Mouse (Mus musculus) intestine, embryonic 14.5 days (tissue): ENCODE measurements around the gene Prss57. TPM values are rescaled to one million over a fixed set of nuclear protein-coding genes. Genes with fewer than 3 reads are reported as not detected.

ENCODE experiments used
- ATAC-seq: fragments of 200-750 bp; cut with Nextera tagmentation; replicated peaks from 2 replicates; pipeline ENCODE4 v1.8.0; 2017; ENCODE audit warnings: low read depth, moderate number of reproducible peaks, moderate TSS enrichment, moderate library complexity; ENCODE audit not compliant: low FRiP score, low TSS enrichment
- DNase-seq: peaks from one replicate; pipeline ENCODE4 v3.0.0-alpha.2; 2018; ENCODE audit warnings: low spot score
- H3K27ac ChIP-seq: fragments of 300-500 bp; sonication (generic); 2 replicates; pipeline ENCODE4 v1.5.1; 2014; ENCODE audit warnings: low read depth, mild to moderate bottlenecking, control low read depth
- H3K27me3 ChIP-seq: fragments of 300-500 bp; sonication (generic); replicated peaks from 2 replicates; pipeline ENCODE4 v1.6.1; 2014; ENCODE audit warnings: low read length, control low read depth; ENCODE audit not compliant: control insufficient read depth, insufficient read depth
- H3K36me3 ChIP-seq: fragments of 300-500 bp; sonication (generic); 2 replicates; pipeline ENCODE4 v1.6.1; 2014; ENCODE audit warnings: low read length, control low read depth; ENCODE audit not compliant: control insufficient read depth, insufficient read depth
- H3K4me1 ChIP-seq: fragments of 300-500 bp; sonication (generic); replicated peaks from 2 replicates; pipeline ENCODE4 v1.6.1; 2014; ENCODE audit warnings: low read length, control low read depth, mixed read lengths; ENCODE audit not compliant: control insufficient read depth, insufficient read depth
- H3K4me2 ChIP-seq: fragments of 300-500 bp; sonication (generic); 2 replicates; pipeline ENCODE4 v1.6.1; 2014; ENCODE audit warnings: low read length
- H3K4me3 ChIP-seq: fragments of 300-500 bp; sonication (generic); 2 replicates; pipeline ENCODE4 v1.5.1; 2014; ENCODE audit warnings: low read depth, low read length, control low read depth, mixed read lengths
- H3K9ac ChIP-seq: fragments of 300-500 bp; sonication (generic); 2 replicates; pipeline ENCODE4 v1.6.1; 2014; ENCODE audit warnings: mild to moderate bottlenecking, low read length
- H3K9me3 ChIP-seq: fragments of 300-500 bp; sonication (generic); 2 replicates; pipeline ENCODE4 v1.6.1; 2016; ENCODE audit warnings: low read length, control low read depth; ENCODE audit not compliant: control insufficient read depth
- WGBS: fragments of 180-500 bp; shearing (Covaris S2); extraction: QIAGEN DNeasy Blood & Tissue Kit; methylation state at CpG from one replicate; pipeline ENCODE4 v1.1.7; 2014; 5-methylcytosine and 5-hydroxymethylcytosine counted together
- polyA plus RNA-seq: library from polyadenylated mRNA; unstranded; fragments of >200 nt; fragmentation: Nextera tagmentation; extraction: Ambion mirVana; gene quantifications from 2 replicates; pipeline ENCODE4 v1.2.1, GENCODE M21; 2014

Prss57 gene
- polyA plus RNA-seq, 1 experiment from 2014 or later = 0.45 TPM

DNA sequence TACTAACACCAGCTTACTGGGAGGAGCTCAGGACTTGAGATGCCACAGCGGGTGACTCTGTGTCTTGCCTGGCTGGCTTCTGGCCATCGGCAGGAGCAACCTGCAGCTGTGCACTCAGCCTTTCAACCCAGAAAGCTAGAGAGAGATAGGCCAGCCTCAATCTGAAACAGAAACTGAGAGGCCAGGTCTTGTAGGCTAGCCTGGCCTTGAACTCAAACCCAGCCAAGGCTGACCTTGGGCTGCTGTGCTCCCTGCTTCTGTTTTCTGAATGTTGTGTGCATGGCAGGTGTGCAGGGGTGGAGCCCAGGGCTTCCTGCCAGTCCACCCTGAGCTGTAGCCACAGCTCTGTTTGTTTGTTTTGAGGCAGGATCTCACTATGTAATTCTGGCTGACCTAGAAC lies 17.6 kb downstream of the Prss57 start:
- H3K4me2 ChIP-seq = no peak overlapping the region
- H3K4me3 ChIP-seq = no peak overlapping the region
- ATAC-seq = no peak
- no peak for DNase-seq
- no peak overlapping the region for H3K9ac ChIP-seq
- 97% methylated on average over 2 of the region's 2 CpGs for WGBS
- peaks cover 12% of the 10 kb centered on the region for H3K4me1 ChIP-seq
- no peaks in the 10 kb centered on the region for H3K36me3 ChIP-seq
- no peak overlapping the region for H3K27ac ChIP-seq
- H3K9me3 ChIP-seq = peaks cover 4% of the 10 kb centered on the region; the same call in 1 of the 2 replicates
- H3K27me3 ChIP-seq = no peaks in the 10 kb centered on the region

- Histone ChIP-seq H3K4me2 (no peak overlapping the region), H3K27me3 (no peaks in the 10 kb centered on the region), H3K9ac (no peak overlapping the region), H3K4me3 (no peak overlapping the region), H3K36me3 (no peaks in the 10 kb centered on the region), H3K27ac (no peak overlapping the region), H3K4me1 (peaks cover 9% of the 10 kb centered on the region; the same call in 1 of the 2 replicates), H3K9me3 (peaks cover 4% of the 10 kb centered on the region; the same call in 1 of the 2 replicates)
- DNase-seq (no peak), ATAC-seq (no peak)
- WGBS = 90% methylated on average over 3 of the region's 3 CpGs
Observed at GRCm38 (mm10) chr10:79772320-79772719, 18.4 kb downstream of the Prss57 start.

DNA sequence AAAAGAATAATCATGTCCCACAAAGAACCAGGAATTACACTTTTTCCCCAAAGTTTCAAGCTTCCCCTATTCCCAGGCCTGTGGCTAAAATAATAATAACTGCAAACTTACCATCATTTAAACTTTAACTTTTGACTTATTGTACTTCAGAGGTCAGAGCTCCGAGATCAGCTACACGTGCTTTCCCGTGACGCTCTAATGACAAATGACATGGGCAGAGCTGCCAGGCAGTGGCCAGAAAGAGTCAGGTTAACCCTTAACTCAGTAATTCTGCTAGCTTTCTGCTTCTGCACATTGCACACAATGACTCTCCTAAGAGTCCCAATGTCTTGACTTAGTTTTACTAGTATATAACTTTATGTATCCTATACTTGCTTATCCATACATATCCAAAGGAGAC lies 21.4 kb downstream of the Prss57 start:
- WGBS = 35% methylated on average over 4 of the region's 4 CpGs

GRCm38 (mm10) chr10:79768400-79768799 lies 22.4 kb downstream of the Prss57 start:
- peaks cover 23% of the 10 kb centered on the region for H3K4me1 ChIP-seq
- peak; percentile 96 for DNase-seq
- peak overlapping the region; percentile 93; the same call in 1 of the 2 replicates for H3K4me2 ChIP-seq
- H3K9ac ChIP-seq = no peak overlapping the region
- H3K9me3 ChIP-seq = no peaks in the 10 kb centered on the region
- 0 out of 2 replicates have a peak overlapping the region, but pooled peaks have one; percentile 6 for H3K27ac ChIP-seq
- no peaks in the 10 kb centered on the region for H3K36me3 ChIP-seq
- 1% methylated on average over 5 of the region's 5 CpGs for WGBS
- H3K4me3 ChIP-seq = no peak overlapping the region
- ATAC-seq = no peak
- H3K27me3 ChIP-seq = no peaks in the 10 kb centered on the region

More for the DNA sequence above, 21.4 kb downstream of the Prss57 start:
- Histone ChIP-seq H3K27ac (no peak overlapping the region), H3K36me3 (no peaks in the 10 kb centered on the region), H3K9me3 (no peaks in the 10 kb centered on the region), H3K4me3 (no peak overlapping the region), H3K27me3 (no peaks in the 10 kb centered on the region), H3K4me2 (no peak overlapping the region), H3K9ac (no peak overlapping the region), H3K4me1 (peaks cover 23% of the 10 kb centered on the region)
- no peak for DNase-seq
- no peak for ATAC-seq

DNA sequence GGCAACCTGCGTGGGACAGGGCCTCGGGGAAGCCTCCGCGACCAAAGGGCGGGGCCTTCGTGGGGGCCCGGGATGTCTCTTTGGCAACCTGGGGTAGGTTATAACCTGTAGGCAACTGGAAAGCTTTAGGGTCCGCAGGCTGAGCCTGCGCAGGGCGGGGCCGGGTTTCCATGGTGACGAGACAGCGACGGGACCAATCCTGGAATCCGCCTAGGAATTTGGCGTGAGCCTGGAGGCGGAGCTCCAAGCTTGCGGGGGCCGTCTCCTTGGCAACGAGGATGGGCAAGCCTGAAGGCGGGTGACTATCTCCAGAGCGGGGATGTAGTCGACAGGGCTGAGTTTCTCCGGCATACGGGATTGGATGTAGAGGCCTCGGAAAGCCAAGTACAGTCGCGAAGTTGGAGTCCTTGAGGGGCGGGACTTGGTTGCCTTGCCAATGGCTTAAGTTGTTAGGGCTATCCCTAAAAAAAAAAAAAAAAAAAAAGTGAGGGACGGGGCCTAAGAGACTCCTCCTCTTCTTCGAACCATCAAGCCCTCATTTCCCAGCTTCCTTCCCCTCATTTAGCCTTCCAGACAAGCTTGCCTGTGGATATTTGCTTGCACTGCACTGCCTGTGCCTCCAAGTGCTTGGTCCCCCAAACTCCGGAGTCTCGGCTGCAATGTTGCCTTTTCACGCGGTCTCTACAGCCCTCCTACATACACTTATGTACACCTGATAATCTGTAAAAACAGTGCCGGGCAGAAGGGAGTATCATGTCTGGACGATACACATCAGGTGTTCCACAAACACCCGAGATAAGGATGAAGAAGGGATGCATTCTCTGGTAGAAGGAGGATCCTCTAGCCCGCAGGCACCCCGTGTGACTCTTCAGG lies 23.2 kb downstream of the Prss57 start:
- DNase-seq (peak; percentile 94), ATAC-seq (peak; percentile 86)
- peak overlapping the region; percentile 25 for H3K9ac ChIP-seq
- H3K4me1 ChIP-seq = peaks cover 23% of the 10 kb centered on the region
- H3K36me3 ChIP-seq = no peaks in the 10 kb centered on the region; the same call in 1 of the 2 replicates
- H3K4me2 ChIP-seq = peak overlapping the region; percentile 93
- 10% methylated on average over 39 of the region's 40 CpGs for WGBS
- peak overlapping the region; percentile 68 for H3K4me3 ChIP-seq
- no peaks in the 10 kb centered on the region for H3K9me3 ChIP-seq
- H3K27ac ChIP-seq = peak overlapping the region; percentile 87
- no peaks in the 10 kb centered on the region for H3K27me3 ChIP-seq

DNA sequence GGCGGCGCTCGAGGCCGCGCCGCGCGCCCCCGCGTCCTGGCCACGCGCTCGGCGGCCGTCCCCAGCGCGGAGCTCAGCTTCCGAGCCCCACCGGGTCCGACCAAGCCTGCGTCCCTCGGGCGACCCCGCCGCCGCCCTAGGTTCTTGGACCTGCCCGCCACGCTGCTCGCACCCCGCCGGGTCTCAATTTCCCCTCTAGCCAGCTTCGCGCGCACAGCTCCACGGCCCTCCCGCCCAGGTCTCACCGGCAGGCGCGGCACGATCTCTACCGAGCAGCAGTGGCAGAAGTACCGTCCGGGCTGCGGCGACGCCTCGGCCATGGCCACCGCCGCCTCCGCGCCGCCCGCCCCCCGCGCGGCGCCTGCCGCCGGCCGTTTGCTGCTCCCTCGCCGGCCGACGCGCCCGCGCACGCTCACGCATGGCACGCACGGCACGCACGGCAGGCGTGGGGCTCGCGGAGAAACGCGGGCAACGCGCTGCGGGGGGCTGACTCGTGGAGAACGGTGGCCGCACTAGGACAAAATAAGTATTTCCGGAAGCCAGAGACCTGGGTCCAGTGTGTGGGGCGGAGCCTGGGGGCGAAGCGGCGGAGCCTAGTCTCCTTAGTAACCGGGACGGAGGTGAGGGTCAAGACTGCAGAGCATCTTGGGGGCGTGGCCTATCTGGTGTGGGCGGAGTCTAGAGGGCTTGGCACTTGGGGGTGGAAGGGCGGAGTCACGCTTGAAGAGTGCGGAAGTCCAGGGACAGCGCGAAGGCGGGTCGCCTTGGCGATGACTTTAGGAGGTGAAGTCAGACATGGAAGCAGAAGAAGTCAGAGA lies 24.0 kb downstream of the Prss57 start, which contains the start of gene Rnf126:
Gene Rnf126 (minus strand): TSS at position 445 of the 818 bp plus-strand sequence.
- peak within 1 kb of the TSS; percentile 87 for H3K27ac ChIP-seq
- H3K4me2 ChIP-seq = peak within 1 kb of the TSS; percentile 93
- under 1% methylated on average over 89 of the region's 101 CpGs for WGBS
- H3K9ac ChIP-seq = peak within 1 kb of the TSS; percentile 87
- ATAC-seq (peak; percentile 93), DNase-seq (peak; percentile 100)
- H3K4me1 ChIP-seq = peaks cover 23% of the 10 kb centered on the region
- no peaks in the 10 kb centered on the region for H3K9me3 ChIP-seq
- H3K27me3 ChIP-seq = no peaks in the 10 kb centered on the region
- H3K36me3 ChIP-seq = peaks cover 9% of the 10 kb centered on the region
- peak within 1 kb of the TSS; percentile 68 for H3K4me3 ChIP-seq

GRCm38 (mm10) chr10:79766001-79766507 lies 24.7 kb downstream of the Prss57 start:
- H3K27ac ChIP-seq = peak overlapping the region; percentile 87
- no peak for ATAC-seq
- peaks cover 15% of the 10 kb centered on the region for H3K36me3 ChIP-seq
- WGBS = 9% methylated on average over 15 of the region's 16 CpGs
- H3K9me3 ChIP-seq = no peaks in the 10 kb centered on the region
- H3K4me2 ChIP-seq = peak overlapping the region; percentile 93
- H3K9ac ChIP-seq = peak overlapping the region; percentile 87
- H3K27me3 ChIP-seq = no peaks in the 10 kb centered on the region
- peaks cover 23% of the 10 kb centered on the region for H3K4me1 ChIP-seq
- peak overlapping the region; percentile 68 for H3K4me3 ChIP-seq
- DNase-seq = no peak

GRCm38 (mm10) chr10:79765228-79765745 lies 25.5 kb downstream of the Prss57 start:
- H3K4me3 ChIP-seq = peak overlapping the region; percentile 68
- no peak for ATAC-seq
- no peaks in the 10 kb centered on the region for H3K27me3 ChIP-seq
- peak overlapping the region; percentile 93 for H3K4me2 ChIP-seq
- peaks cover 23% of the 10 kb centered on the region for H3K36me3 ChIP-seq
- peaks cover 23% of the 10 kb centered on the region for H3K4me1 ChIP-seq
- WGBS = 69% methylated on average over 2 of the region's 2 CpGs
- no peak overlapping the region for H3K27ac ChIP-seq
- DNase-seq = no peak
- peak overlapping the region; percentile 87 for H3K9ac ChIP-seq
- H3K9me3 ChIP-seq = no peaks in the 10 kb centered on the region
